Mouse (Mus musculus): Measurements from ENCODE around the gene Cct6b.
"Not testable (repeated sequence)": the region's sequence is repeated elsewhere in the genome, so short reads cannot be mapped to it uniquely, and the experiment has no call there.

The Cct6b gene

DNA sequence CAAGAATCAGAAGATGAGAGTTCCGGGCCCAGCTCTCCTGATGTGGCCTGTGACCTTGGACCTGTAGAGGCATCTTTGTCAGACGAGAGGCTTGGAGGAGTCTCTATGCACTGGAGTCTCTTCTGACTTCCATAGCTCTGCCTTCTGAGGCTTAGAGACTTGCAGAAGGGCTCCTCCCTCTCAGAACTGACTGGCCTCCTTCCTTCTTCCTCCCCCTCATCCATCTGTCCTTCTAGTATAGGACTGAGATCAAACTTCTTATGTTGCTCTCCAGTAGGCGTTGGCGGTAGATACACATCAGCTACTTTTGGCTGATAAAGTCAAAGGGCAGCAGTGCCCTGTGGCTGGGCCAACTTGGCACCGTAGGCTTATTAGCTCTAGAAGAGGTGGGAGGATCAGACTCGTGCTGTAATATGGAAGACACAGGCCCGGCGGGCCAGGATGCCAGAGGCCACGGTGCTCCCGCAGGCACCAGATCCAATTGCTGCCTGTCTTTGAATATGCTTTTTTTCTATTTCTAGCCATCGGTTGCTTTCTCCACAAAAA is 64.2 kb downstream of the Cct6b start:
- DNase-seq = no peak

- DNase-seq = no peak
Measured at GRCm38 (mm10) chr11:82695930-82696329, 68.2 kb downstream of the Cct6b start.

GRCm38 (mm10) chr11:82694947-82695346 is 69.2 kb downstream of the Cct6b start:
- DNase-seq = not testable (repeated sequence)

DNA sequence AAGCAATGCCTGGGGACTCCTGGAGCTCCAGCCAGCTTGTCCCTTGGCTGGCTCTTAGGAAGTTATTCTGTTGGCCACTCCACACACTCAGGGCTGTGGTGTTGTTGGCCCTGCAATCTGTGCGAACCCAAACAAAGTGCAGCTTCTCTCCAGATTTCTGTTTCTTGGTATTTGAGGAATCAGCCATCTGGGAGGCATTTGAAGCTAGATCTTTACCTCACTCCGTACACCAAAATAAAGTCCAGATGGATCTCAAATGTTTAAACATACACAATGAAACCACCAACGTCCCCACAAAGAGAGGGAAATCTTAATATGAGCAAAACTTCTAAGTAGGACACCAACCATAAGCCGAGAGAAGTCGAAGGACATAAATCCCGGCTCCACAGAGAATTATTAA is 71.5 kb downstream of the Cct6b start:
- DNase-seq = no peak

DNA sequence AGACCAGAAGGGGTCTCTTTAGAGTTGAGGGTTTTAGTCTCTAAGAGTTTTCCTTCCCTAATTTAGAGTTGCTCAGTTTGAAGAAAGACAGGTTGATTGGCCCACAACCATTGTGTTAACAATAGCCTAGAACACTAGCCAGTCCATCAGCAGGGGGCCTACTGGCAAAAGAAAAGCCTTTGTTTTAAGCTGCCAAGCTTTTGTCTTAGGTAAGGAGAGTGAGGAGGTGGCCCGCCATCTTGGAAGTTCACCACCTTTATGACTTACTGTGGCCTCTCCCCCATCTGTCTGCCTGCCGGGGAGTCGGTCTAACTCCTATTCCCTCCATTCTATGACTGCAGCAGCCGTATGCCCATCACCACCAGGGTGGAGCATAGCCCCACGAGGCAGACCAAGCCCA is 73.6 kb downstream of the Cct6b start:
- DNase-seq = no peak

- no peak for DNase-seq
Measured at GRCm38 (mm10) chr11:82687668-82688067, 76.5 kb downstream of the Cct6b start.

DNA sequence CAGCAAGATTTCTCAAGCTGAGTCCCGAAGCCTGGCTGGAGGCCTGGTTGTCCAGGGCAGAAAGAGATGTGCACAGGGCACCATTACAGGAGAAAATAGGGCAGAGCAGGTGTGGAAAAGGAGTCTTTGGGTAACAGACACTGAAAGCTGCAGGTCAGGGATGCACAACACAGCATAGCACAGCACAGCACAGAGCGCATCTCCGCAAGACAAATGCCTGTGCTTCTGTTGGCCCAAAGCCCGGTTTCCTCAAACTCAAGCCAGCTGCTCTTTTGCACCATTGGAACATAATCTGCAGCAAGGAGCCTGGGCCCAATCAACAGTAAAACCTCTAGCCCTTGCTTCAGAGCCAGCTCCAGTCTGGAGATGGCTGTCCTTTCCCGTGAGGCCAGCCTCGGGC is 79.4 kb downstream of the Cct6b start:
- no peak for DNase-seq

DNA sequence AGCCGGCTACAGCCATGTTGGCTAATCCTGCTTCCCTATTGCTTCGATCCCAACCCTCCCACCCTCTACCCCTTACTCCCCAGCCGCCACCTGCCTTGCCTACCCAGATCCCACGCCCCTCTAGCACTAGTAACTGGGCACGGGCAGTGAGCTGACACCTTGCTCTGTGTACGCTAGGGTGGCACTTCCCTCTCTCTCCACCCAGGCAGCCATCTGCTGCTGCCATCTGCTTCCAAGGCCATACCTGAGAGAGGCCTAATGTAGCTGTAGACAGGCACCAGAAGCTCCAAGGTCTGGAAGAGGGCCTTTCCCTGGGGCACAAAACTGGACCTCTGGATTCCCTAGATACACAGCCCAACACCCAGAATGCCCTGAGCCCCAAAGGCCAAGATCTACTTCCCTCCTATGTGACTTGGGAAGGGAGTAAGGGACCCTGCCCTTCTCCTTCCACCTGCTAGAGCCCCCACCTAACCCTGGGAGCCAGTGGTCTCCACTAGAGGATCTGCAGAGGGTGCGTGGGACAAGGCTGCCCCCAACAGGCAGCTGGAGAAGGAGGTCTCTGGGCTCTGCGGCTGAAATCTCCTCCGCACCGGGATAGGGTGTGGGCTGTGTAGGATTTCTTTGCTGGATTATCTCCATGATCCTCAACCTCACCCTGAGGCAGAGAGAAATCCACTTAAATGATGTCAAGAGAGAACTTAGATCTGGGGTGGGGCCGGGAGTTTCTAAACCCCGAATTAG is 80.2 kb downstream of the Cct6b start:
- DNase-seq = peak in 1 of 2 experiments; percentile 11

GRCm38 (mm10) chr11:82678561-82678960 is 85.6 kb downstream of the Cct6b start:
- DNase-seq = no peak
